Mouse (Mus musculus) lung, postnatal 10 days (tissue): ENCODE data around the gene C4bp.
"Not testable (repeated sequence)": the region's sequence is repeated elsewhere in the genome, so short reads cannot be mapped to it uniquely, and the experiment has no call there.

Experiments used
- DNase-seq: peaks from one replicate; pipeline ENCODE4 v3.0.0; 2021

C4bp gene

DNA sequence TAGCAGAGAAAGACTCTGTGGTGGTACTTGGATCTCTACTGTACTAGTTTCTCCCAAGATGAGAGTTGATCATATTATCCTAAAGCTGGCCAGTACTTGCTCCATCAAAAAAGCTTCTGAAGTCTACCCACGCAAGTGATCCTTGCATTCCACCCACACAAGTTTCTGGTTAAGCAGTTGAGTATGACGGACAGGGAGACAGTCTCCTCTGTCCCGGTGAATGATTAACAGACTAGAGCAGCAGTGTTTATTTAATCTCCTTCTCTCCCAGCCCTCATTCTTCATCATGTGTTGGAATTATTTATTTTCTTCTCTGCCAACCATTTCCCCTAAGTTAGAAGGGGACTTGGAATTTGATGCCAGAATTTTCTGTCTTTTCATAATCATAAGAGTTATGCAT, at the start of gene C4bp:
TSS of gene C4bp (minus strand) at position 179 of the 400 bp plus-strand sequence.
- DNase-seq = no peak

DNA sequence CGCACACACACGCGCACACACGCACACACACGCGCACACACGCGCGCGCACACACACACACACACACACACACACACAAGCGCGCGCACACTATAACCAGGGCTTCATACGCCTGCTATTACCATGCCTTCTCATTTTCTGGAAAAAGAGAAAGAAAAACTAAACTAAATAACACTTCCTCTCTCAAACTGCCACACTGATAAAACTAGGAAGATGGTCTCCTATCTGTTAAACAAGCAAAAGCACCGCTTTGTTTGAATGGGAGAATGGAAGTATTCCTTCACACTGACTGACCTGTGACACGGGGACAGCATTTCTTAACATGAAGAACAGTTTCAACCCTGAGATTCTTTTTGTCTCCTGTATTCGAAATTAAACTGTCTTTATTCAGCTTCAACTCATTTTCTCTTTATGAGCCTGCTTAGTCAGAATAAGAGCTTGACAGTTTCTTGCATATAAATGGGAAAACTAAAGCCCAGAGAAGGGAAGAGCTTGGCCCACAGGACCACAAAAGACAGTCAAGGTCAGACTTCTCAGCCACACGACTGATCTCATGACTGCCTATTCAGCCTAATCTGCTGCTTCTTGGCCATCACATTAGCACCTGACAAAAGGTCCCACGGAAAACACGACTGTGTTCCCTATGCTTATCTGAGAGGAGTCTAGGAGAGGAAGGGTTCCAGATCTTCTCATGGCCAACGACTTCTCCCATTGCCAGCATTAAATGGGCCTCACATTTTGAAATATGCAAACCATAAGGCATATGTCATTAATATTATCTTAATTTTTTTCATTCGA, 49.0 kb upstream of the C4bp start:
- no peak for DNase-seq

DNA sequence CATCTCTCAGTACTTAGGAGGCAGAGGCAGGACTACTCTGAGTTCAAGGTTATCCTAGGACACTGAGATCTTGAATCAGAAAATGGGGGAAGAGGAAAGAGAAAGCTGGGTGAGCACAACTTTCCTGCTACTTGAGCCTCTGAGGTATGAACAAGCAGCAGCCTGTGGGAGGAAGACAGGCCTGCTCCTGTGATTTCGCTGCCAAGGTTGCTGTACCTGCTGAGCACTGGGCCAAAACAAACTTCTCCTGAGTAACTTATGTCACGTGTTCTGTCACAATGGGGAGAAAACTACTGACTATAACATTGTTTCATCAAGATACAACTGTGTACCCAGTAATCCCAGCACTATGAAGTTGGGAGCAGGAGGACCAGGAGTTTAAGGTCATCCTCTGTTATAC, 42.2 kb upstream of the C4bp start:
- DNase-seq = peak; percentile 36

DNA sequence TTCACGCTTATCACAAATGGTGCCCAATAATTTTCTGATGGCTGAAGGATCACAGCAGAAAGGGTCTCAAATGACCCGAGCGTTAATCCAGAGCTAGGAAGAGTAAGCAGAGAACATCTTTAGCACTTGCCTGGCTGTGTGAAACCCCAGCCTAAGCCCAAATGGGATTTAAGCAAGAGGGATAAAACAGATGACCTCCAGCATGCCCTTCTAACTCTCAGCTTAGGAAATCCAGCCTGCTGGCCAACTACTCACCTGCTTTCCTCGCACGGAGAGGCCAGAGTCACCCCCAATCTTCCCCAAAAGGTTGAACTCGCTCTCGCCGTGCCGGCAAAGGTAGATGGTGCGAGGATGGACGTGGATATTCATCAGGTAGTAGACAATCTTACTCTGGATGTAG, 40.5 kb upstream of the C4bp start:
- no peak for DNase-seq

DNA sequence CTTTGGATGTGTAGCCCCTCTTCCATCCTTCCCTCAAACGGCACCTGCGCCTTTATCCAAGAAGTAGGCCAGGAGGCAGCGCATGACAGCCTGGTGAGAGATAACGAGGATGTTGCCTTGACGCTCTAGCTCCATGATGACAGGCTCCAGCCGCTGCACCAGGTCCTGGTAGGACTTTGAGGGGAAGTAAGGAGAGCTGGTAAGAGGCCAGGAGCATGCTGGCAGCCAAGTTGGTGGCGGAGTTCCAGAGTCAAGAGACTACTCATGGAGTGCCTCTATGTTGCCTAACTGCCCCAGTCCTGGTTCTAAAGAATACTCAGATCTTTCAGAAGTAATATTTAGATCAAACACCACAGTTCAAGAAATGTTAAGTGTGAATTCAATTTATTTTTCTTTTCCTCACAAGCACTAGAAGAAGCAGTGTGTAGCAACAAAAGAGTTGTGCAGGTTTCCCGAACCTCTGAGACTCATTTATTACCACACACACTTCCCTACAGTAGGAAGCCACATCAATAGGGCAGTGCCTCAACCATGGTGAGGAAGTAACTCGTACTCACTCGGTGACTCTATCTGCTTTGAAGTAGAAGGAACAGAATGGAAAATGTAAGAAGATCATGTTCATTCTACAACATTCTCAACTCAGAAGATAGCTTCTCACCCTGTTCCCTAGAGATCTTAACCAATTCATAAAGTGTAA, 38.7 kb upstream of the C4bp start:
- peak; percentile 76 for DNase-seq

DNA sequence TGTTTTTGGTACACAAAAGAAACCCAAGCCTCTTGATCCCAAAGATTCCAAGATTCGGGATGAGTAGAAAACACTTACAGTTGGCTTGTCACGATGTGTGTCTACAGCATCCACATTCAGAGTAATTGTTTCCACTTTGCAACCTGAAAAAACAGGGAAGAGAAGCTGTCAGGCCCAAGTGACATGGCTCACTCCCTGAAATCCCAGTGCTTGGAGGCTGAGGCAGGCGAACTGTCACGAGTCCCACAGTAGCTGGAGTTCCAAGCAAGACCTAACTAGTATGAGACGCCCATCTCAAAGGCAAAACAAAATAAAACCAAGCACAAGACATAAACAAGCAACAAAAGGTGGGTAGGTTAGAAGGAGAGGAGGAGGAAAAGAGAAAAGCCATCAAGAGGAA, 37.2 kb upstream of the C4bp start:
- no peak for DNase-seq

DNA sequence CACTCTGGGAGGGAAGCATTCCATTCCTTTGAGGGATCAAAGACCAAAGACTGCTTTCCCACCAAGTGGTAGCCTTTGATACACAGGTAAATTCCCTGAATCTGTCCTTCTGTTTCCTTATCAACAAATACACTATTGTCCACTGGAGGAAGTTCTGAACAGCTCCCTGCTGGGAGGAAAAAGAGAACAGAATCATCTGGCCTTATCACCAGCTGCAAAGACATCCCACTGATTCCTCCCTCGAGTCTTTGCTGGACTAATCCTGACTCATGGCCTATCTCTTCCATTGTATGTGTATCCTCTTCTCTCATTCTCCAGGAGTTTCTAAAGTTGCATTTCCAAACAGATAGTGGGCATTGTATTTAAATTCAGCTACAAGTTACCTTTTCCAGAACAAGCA, 22.5 kb upstream of the C4bp start:
- no peak for DNase-seq

DNA sequence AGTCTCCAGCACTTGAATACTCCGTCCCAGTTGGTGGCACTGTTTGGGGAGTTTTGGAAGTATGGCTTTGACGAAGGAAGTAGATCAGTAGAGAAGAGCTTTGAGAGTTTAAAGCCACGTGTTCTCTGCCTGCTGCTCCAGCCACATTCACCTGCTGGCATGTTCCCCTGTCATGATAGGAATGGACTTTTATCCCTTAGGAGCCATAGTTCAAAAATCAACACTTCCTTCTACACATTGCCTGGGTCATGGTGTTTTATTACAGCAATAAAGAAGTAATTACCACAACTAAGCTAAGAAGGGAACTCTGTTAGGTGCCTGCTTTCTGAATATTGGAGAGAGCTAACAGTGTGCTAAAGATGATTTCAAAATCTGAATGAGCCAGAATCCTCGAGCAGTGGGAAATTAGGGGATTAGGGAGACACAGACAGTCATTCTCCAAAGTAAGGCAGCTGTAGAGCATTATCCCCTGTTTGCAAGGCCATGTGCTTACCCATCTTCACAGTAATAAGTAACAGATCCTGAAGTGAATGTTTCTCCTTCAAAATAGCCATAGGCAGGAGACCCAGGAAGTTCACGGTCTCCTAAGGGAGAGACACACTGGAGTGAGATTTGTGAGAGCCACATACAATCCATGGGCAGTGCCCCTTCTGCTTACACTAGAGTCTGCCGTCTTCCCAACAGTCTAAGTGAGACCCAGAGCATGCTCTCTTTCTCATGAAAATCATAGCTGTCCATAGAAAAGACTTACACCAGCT, 20.4 kb upstream of the C4bp start:
- no peak for DNase-seq

DNA sequence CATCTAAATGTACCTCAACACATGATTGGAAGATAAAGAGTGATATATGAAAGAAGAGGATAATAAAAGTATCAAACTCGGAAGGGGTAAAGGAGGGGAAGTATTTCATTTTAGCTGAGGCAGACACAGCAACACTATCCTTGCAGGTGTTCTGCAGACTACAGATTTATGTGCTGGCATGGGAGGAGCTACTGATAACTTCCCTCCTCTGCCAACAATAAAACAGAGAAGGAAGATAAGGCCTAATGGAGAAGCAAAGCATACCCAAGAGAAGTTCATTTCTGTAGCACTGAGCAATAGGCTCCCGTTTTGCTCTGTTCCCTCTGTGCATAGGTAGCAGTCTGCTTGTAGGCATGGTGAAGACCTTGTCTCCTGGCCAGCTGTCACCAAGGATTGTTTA, 19.6 kb upstream of the C4bp start:
- no peak for DNase-seq

DNA sequence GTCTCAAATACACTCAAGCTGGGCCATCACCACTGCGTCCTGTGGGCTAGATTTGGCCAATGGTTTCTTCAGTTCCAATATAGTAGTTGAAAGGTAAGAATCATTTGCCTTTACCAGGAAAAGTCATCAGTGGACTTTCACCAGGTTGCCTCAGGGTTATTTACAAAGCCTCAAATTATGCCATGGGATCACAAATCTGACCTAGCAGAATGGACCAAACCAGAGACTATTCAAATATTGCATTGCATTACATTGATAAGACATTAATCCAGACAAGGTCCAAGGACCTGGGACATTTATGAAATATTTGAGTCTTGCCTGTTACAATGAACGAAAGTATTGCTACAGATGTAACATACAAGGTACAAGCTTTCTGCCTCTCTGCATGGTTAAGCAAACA, 17.1 kb upstream of the C4bp start:
- no peak for DNase-seq

DNA sequence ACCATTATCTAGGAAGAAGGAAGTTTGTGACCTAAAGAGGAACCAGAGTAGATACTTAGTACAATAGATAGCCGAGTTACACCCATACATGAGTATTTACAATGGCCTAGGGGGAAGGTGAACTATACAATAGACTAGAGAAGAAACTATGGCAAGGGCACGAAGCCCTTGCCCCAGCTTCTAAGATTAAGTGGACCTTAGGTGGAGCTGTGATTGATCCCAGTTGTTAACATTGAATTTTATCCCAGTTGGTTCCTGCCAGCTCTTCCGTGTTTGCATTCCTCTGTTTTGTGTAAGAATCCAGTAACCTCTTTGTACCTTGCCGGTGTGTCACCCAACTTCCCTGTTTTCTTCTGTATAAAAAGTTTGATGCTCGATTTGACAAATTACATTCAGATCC, 2.1 kb upstream of the C4bp start:
- not testable (repeated sequence) for DNase-seq

DNA sequence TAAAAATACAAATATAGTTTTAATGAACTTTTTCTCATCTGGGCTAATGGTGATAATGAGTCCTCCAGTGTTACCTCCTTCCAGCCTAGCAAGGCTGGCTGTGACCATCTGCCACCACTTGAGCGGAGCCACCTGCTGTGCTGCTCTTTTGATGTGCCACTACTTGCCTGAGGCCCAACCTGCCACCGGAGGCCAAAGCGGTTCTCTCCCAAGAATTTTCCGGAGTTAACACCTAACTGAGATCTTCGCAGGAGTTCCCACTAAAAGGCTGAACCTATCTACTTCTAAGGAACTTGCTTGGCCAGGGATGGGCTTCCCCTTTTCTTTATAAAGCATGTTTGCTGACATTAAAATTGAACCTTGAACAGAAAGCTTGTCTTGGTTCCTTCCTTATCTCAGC, 1.8 kb downstream of the C4bp start:
- DNase-seq = not testable (repeated sequence)

DNA sequence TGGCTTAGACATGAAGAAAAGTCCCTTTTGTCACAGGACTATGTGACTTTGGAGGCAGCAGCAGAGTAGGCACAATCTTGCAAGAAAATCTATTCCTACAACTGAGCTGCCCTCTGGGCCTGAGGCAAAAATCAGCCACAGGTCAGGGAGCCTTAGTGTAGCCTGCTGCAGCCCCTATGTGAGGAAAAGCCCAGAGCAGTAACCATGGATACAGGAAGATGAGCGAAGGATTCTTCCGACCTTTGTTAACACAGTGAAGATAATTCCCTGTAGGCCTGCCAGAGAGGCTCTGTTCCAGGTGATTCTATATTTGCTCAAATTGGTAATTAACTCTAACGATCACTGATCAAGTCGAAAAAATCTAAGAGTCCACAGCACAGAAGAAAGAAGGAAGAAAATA, 17.3 kb downstream of the C4bp start:
- no peak for DNase-seq

DNA sequence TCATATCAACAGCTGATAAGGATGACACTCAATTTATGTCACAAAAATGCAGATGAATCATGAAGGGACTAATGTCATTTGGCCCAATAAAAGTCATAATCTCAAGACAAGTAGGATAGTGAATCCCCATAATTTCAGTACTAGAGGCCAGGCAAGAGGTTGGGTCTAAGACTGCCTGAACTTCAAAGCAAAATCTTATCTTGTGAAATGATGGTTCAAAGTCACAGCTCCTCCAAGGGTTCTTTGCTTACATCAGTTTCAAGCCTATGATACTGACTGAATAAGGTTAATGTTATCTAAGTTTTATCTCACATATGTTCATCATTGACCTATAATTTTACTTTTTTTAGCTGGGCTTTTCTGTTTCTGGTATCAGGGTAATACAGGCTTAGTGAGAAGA, 20.5 kb downstream of the C4bp start:
- no peak for DNase-seq

DNA sequence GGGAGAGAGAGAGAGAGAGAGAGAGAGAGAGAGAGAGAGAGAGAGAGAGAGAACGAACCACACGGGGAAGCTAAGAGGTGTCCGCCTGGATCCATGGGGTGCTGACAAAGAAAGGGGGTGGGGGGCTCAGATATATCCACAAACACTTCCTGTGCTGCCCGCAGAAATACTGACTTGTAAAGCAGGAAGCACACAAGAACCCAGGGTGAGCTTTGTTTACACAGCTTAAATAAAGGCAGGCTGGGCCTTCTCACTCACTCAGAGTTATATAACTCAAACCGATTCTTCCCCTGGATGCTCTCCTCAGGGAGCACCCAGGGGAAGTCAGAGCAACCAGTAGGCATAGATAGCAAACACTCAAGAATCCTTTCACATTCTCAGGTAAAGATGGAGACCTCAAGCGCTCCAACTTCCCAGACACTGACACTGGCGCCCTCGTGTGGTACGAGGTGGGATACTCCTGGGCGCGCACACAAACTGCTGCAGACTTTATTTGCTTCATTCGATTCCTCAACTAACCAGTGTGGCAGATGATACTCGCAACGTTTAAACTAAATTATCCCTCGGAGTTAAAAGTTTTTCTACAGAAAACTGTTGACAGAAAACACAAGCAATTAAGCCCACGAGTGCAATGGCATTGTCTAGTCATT, 27.5 kb downstream of the C4bp start:
- peak; percentile 80 for DNase-seq

DNA sequence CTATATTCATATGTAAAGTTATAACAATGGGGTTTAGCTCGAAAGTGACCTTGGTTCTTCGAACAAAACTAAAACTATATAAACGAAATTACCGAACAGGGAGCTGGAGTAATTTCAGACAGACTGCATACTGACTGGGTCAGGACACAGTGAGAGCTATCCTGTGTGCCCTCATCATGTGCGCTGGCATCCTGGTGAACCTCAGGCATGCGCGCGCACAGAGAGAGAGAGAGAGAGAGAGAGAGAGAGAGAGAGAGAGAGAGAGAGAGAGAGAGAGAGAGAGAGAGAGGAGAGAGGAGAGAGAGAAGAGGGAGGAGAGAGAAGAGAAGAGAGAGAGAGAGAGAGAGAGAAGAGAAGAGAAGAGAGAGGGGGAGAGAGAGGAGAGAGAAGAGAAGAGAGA, 28.1 kb downstream of the C4bp start:
- DNase-seq = no peak

DNA sequence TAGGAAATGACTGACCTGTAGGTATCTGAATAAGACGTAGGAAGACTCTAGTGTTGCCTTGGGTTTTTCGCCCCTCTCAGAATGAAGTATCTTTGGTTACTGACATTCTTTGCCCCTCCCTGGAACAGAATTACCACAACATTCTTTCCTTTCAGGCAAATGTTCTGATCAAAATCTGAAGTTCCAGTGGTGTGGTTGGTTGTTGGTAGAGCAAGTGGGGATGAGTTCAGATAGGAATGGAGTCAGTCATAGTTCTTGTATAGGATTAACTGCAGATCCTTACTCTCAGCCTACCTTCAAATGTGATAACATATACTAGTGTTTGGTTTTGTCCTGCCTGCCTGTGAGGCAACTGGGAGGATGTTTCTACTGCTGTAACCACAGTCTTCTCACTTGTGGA, 31.9 kb downstream of the C4bp start, which contains the start of gene Zp3r:
TSS of gene Zp3r (minus strand) at position 101 of the 400 bp plus-strand sequence.
- no peak for DNase-seq

DNA sequence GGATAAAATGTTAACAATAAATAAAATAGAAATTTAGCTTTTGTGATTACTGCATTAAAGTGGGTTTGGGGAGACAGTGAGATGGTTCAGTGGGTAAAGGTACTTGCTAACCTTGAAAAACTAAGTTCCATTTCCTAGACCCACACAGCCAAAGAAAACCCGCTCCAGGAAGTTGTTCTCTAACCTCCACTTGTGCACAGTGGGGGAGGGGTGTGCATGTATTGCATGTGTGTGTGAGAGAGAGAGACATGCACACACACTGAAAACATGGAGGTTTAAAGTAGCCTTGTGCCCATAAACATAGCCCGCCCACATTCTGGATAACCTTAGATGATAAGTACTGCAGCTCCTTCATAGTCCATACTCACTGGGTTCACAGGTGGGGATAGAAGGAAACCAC, 65.1 kb downstream of the C4bp start:
- no peak for DNase-seq

DNA sequence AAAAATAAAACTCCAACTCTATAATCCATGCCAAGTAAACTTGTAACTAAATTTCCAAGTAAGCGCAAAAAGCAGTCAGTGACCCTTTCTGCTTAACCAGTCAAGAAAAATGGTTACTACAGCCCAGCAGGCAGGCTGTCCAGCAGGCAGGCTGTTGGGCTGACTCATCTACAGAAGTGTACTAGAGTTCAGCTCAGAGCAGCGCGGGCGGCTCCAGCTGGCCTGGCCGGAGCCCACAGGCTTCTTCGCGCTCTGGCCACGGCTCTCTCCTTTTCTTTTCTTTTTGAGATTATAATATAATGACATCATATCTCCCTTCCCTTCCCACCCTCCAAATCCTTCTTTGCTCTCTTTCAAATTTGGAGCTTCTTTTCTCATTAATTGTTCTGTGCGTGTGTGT, 72.8 kb downstream of the C4bp start:
- DNase-seq = peak; percentile 10
